Mouse (Mus musculus) CH12.LX (cell line): Measurements from ENCODE around the gene Ttc6. TPM values are rescaled to one million over a fixed set of nuclear protein-coding genes. Genes with fewer than 3 reads are reported as not detected.
A peak's percentile ranks its signal among the peaks of the same experiment; 100 is the strongest.

Source experiments
- DNase-seq: peaks from one replicate; pipeline ENCODE4 v3.0.0-alpha.2; 2013; ENCODE audit errors: extremely low read depth
- H3K27ac ChIP-seq: 2 replicates; pipeline ENCODE4 v1.5.1; 2012; ENCODE audit warnings: low read depth, mild to moderate bottlenecking, control low read depth, moderate library complexity; ENCODE audit not compliant: insufficient read depth
- H3K27me3 ChIP-seq: replicated peaks from 2 replicates; pipeline ENCODE3; 2012; ENCODE audit warnings: inconsistent platforms
- H3K36me3 ChIP-seq, 2 experiments: replicated peaks in 1 of 2; 2 replicates each; pipeline versions ENCODE3 to v1.6.1; 2012; ENCODE audit warnings: inconsistent platforms in 1 of 2, low read length in 1 of 2, mild to moderate bottlenecking in 1 of 2, mixed read lengths in 1 of 2, moderate library complexity in 1 of 2; ENCODE audit not compliant: control insufficient read depth in 1 of 2, insufficient read depth in 1 of 2
- H3K4me1 ChIP-seq, 2 experiments: 2 replicates each; pipeline ENCODE4 v1.6.1; 2012; ENCODE audit warnings: inconsistent platforms in 1 of 2, moderate library complexity in 1 of 2; ENCODE audit not compliant: insufficient read depth in 2 of 2, control insufficient read depth in 1 of 2
- H3K4me2 ChIP-seq: 2 replicates; pipeline ENCODE4 v1.6.1; 2012; ENCODE audit warnings: low read depth, mild to moderate bottlenecking, control low read depth; ENCODE audit not compliant: poor library complexity, insufficient read depth, severe bottlenecking
- H3K4me3 ChIP-seq, 3 experiments: fragments of 150-350 bp in 1 of 3; sonication (generic) in 1 of 3; replicated peaks in 1 of 3; 2 replicates each; pipeline versions ENCODE3 to v1.5.1; 2011 to 2012; ENCODE audit warnings: low read depth in 2 of 3, low read length in 2 of 3, mild to moderate bottlenecking in 2 of 3, moderate library complexity in 2 of 3, control low read depth in 1 of 3, improper control_type of control experiment in 1 of 3, inconsistent platforms in 1 of 3, mixed read lengths in 1 of 3; ENCODE audit not compliant: poor library complexity in 1 of 3
- H3K79me2 ChIP-seq: replicated peaks from 2 replicates; pipeline ENCODE4 v1.6.1; 2012; ENCODE audit warnings: mild to moderate bottlenecking, moderate library complexity; ENCODE audit not compliant: control insufficient read depth, poor library complexity, insufficient read depth, severe bottlenecking; ENCODE audit errors: extremely low read depth
- H3K9ac ChIP-seq: 2 replicates; pipeline ENCODE4 v1.6.1; 2012; ENCODE audit warnings: low read depth, mild to moderate bottlenecking, control low read depth, moderate library complexity; ENCODE audit not compliant: insufficient read depth
- H3K9me3 ChIP-seq: replicated peaks from 2 replicates; pipeline ENCODE3; 2012; ENCODE audit warnings: low read length, inconsistent platforms, mixed read lengths
- BHLHE40 ChIP-seq: IDR thresholded peaks from 2 replicates; pipeline ENCODE4 v1.6.1; 2011; ENCODE audit warnings: mild to moderate bottlenecking, low read depth, low read length, improper control_type of control experiment
- CTCF ChIP-seq, 2 experiments: IDR thresholded peaks in 1 of 2; conservative IDR thresholded peaks in 1 of 2; 2 replicates each; pipeline ENCODE4 v1.5.1; 2011 to 2012; ENCODE audit warnings: low read depth in 2 of 2, low read length in 2 of 2, improper control_type of control experiment in 1 of 2, inconsistent platforms in 1 of 2, mild to moderate bottlenecking in 1 of 2, moderate library complexity in 1 of 2
- E2F4 ChIP-seq: IDR thresholded peaks from 2 replicates; pipeline ENCODE4 v1.6.1; 2011; ENCODE audit warnings: low read depth, low read length, improper control_type of control experiment; ENCODE audit not compliant: insufficient replicate concordance
- ELF1 ChIP-seq: IDR thresholded peaks from 2 replicates; pipeline ENCODE4 v1.6.1; 2014; ENCODE audit warnings: low read depth, mild to moderate bottlenecking, inconsistent platforms, low read length, improper control_type of control experiment
- EP300 ChIP-seq: IDR thresholded peaks from 2 replicates; pipeline ENCODE4 v1.6.1; 2011; ENCODE audit warnings: low read length, improper control_type of control experiment
- ETS1 ChIP-seq: conservative IDR thresholded peaks from 2 replicates; pipeline ENCODE4 v1.6.1; 2012; ENCODE audit warnings: low read depth, mild to moderate bottlenecking, inconsistent platforms, low read length, improper control_type of control experiment, moderate library complexity
- IRF4 ChIP-seq: IDR thresholded peaks from 2 replicates; pipeline ENCODE4 v1.6.1; 2014; ENCODE audit warnings: low read depth, mild to moderate bottlenecking, inconsistent platforms, low read length, improper control_type of control experiment
- JUN ChIP-seq: IDR thresholded peaks from 2 replicates; pipeline ENCODE4 v1.6.1; 2011; ENCODE audit warnings: low read depth, mild to moderate bottlenecking, low read length, improper control_type of control experiment, moderate library complexity; ENCODE audit not compliant: insufficient read depth
- JUND ChIP-seq: conservative IDR thresholded peaks from 2 replicates; pipeline ENCODE4 v1.6.1; 2011; ENCODE audit warnings: low read depth, low read length, improper control_type of control experiment
- MAFK ChIP-seq: IDR thresholded peaks from 2 replicates; pipeline ENCODE4 v1.6.1; 2011; ENCODE audit warnings: low read length, improper control_type of control experiment; ENCODE audit not compliant: insufficient replicate concordance
- MAX ChIP-seq: IDR thresholded peaks from 2 replicates; pipeline ENCODE4 v1.6.1; 2011; ENCODE audit warnings: low read length, improper control_type of control experiment
- MAZ ChIP-seq: IDR thresholded peaks from 2 replicates; pipeline ENCODE4 v1.6.1; 2012; ENCODE audit warnings: low read depth, mild to moderate bottlenecking, inconsistent platforms, low read length, improper control_type of control experiment, moderate library complexity
- MEF2A ChIP-seq: IDR thresholded peaks from 2 replicates; pipeline ENCODE4 v1.6.1; 2014; ENCODE audit warnings: low read depth, mild to moderate bottlenecking, inconsistent platforms, low read length, improper control_type of control experiment, borderline replicate concordance
- MXI1 ChIP-seq: IDR thresholded peaks from 2 replicates; pipeline ENCODE4 v1.6.1; 2011; ENCODE audit warnings: mild to moderate bottlenecking, low read depth, low read length, improper control_type of control experiment
- MYC ChIP-seq: IDR thresholded peaks from 2 replicates; pipeline ENCODE4 v1.6.1; 2011; ENCODE audit warnings: low read depth, mild to moderate bottlenecking, improper control_type of control experiment, low read length
- PAX5 ChIP-seq: IDR thresholded peaks from 2 replicates; pipeline ENCODE4 v1.6.1; 2012; ENCODE audit warnings: low read length, inconsistent platforms, mixed read lengths
- POLR2A ChIP-seq: IDR thresholded peaks from 2 replicates; pipeline ENCODE4 v1.6.1; 2011; ENCODE audit warnings: low read depth, mild to moderate bottlenecking, improper control_type of control experiment, low read length
- POLR2AphosphoS2 ChIP-seq: IDR thresholded peaks from 2 replicates; pipeline ENCODE4 v1.6.1; 2011; ENCODE audit warnings: low read depth, low read length, improper control_type of control experiment
- RAD21 ChIP-seq: IDR thresholded peaks from 2 replicates; pipeline ENCODE4 v1.6.1; 2011; ENCODE audit warnings: low read depth, mild to moderate bottlenecking, low read length, improper control_type of control experiment, moderate library complexity
- RCOR1 ChIP-seq: conservative IDR thresholded peaks from 2 replicates; pipeline ENCODE4 v1.6.1; 2012; ENCODE audit warnings: low read depth, mild to moderate bottlenecking, inconsistent platforms, low read length, improper control_type of control experiment
- SIN3A ChIP-seq: IDR thresholded peaks from 2 replicates; pipeline ENCODE4 v1.6.1; 2012; ENCODE audit warnings: low read length, improper control_type of control experiment, inconsistent platforms
- TBP ChIP-seq: conservative IDR thresholded peaks from 2 replicates; pipeline ENCODE4 v1.6.1; 2011; ENCODE audit warnings: low read depth, low read length, improper control_type of control experiment
- TCF12 ChIP-seq: IDR thresholded peaks from 2 replicates; pipeline ENCODE4 v1.6.1; 2014; ENCODE audit warnings: low read depth, mild to moderate bottlenecking, inconsistent platforms, low read length, improper control_type of control experiment
- UBTF ChIP-seq: IDR thresholded peaks from 2 replicates; pipeline ENCODE4 v1.6.1; 2012; ENCODE audit warnings: low read depth, mild to moderate bottlenecking, inconsistent platforms, low read length, improper control_type of control experiment, moderate library complexity
- USF1 ChIP-seq: IDR thresholded peaks from 2 replicates; pipeline ENCODE4 v1.6.1; 2014; ENCODE audit warnings: low read depth, mild to moderate bottlenecking, inconsistent platforms, low read length, improper control_type of control experiment
- ZKSCAN1 ChIP-seq: IDR thresholded peaks from 2 replicates; pipeline ENCODE4 v1.6.1; 2012; ENCODE audit warnings: low read depth, inconsistent platforms, low read length, improper control_type of control experiment, borderline replicate concordance
- dilution Hi-C: fragments of 300-500 bp; cut with MboI; formaldehyde crosslinking; loops from 2 replicates; pipeline ENCODE4 v1.14.3; 2020; ENCODE audit warnings: low sequenced_read_pairs; ENCODE audit not compliant: extremely low pct_unique_long_range_greater_than_20kb, extremely low pct_ligation_motif_present
- in situ Hi-C: fragments of 300-500 bp; cut with MboI; formaldehyde crosslinking; loops from 3 replicates; pipeline ENCODE4 v1.14.3; 2019; ENCODE audit warnings: low sequenced_read_pairs, low pct_ligation_motif_present, low pct_unique_long_range_greater_than_20kb, mixed read lengths
- polyA plus RNA-seq: library from polyadenylated mRNA; unstranded; fragments of >175 nt; gene quantifications from 2 replicates; pipeline ENCODE4 v1.2.1, GENCODE M21; 2012; ENCODE audit warnings: low read depth; ENCODE audit not compliant: insufficient read length
- total RNA-seq, 2 experiments: library from RNA; depleted of rRNA; stranded (reverse); fragments of 300-350 nt in 1 of 2; fragments of >200 nt in 1 of 2; gene quantifications; 2 replicates each; pipeline ENCODE4 v1.2.3; 2012 to 2014

The Ttc6 gene
- total and polyA plus RNA-seq, 3 experiments = not detected

DNA sequence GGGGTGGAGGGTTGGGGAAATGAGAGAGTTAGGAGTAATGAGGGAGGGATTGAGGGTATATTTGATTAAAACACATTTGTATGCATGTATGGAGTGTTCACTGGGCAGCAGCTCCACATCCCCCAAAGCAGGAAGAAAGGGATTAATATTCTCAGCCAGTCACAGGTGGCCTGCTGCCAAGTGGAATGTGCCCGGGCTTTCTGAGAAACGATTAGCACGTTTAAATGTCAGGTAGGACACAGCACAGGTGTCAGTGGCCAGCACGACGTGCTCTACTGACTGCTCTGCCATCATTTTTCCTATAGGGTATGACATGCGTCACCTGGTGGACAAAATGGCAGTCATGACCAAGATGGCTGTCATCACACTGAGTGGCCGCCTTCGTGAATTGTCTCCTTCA, 86.8 kb downstream of the Ttc6 start:
- DNase-seq = no peak
- H3K36me3 ChIP-seq = no peaks in the 10 kb centered on the region
- TF ChIP-seq UBTF (no peak), MAX (no peak), POLR2A (no peak), EP300 (no peak), BHLHE40 (no peak), SIN3A (no peak), MYC (no peak), JUN (no peak), CTCF (conservative IDR thresholded peaks at IDR 0.05 in 1 of 2, IDR thresholded peaks at IDR 0.05 in 1 of 2; ENCODE audit: low read depth in 2 of 2, low read length in 2 of 2) (no peak), TCF12 (no peak), ZKSCAN1 (no peak), JUND (no peak), MAFK (no peak)
- H3K9me3 ChIP-seq = no peaks in the 10 kb centered on the region
- no peak overlapping the region for H3K4me2 ChIP-seq
- H3K9ac ChIP-seq = no peak overlapping the region
- H3K27me3 ChIP-seq = no peaks in the 10 kb centered on the region
- dilution Hi-C loops = no loop called here
- H3K4me3 ChIP-seq = no peak overlapping the region
- in situ Hi-C loops = no loop called here
- peaks cover 0 to 4% of the 10 kb centered on the region in 2 experiments; a peak in 1 of 4 replicates for H3K4me1 ChIP-seq
- no peaks in the 10 kb centered on the region for H3K79me2 ChIP-seq
- H3K27ac ChIP-seq = no peak overlapping the region

- Histone ChIP-seq H3K9ac (no peak overlapping the region), H3K9me3 (no peaks in the 10 kb centered on the region), H3K36me3 (no peaks in the 10 kb centered on the region), H3K4me1 (peaks cover 0 to 10% of the 10 kb centered on the region in 2 experiments; a peak in 2 of 4 replicates), H3K4me2 (no peak overlapping the region), H3K27me3 (no peaks in the 10 kb centered on the region), H3K27ac (no peak overlapping the region), H3K4me3 (no peak overlapping the region), H3K79me2 (no peaks in the 10 kb centered on the region)
- no peak for TF ChIP-seq IRF4
- TF ChIP-seq MEF2A = no peak
- no peak for TF ChIP-seq TBP
- no peak for TF ChIP-seq ELF1
- no peak for TF ChIP-seq MAX
- no peak for TF ChIP-seq POLR2A
- no peak for TF ChIP-seq BHLHE40
- TF ChIP-seq USF1 = no peak
- no peak for TF ChIP-seq RCOR1
- no peak for TF ChIP-seq RAD21
- TF ChIP-seq PAX5 = no peak
- no peak for TF ChIP-seq E2F4
- no peak for TF ChIP-seq MAFK
- no peak for TF ChIP-seq UBTF
- no peak for TF ChIP-seq EP300
- no peak for TF ChIP-seq MAZ
- TF ChIP-seq ZKSCAN1 = no peak
- TF ChIP-seq ETS1 = no peak
- no peak for TF ChIP-seq POLR2AphosphoS2
- TF ChIP-seq MXI1 = no peak
- DNase-seq = peak; percentile 4
- dilution Hi-C loops = no loop called here
- in situ Hi-C loops = no loop called here
These were observed 99.2 kb downstream of the Ttc6 start for GRCm38 (mm10) chr12:57662986-57663674.
